Mouse (Mus musculus) thymus, adult 2 months (tissue): ENCODE measurements around the gene Klhl35. TPM values are rescaled to one million over a fixed set of nuclear protein-coding genes. Genes with fewer than 3 reads are reported as not detected.
A peak's percentile ranks its signal among the peaks of the same experiment; 100 is the strongest.

Source experiments
- DNase-seq: peaks from one replicate; pipeline ENCODE4 v3.0.0; 2021
- H3K27ac ChIP-seq: fragments of 200-500 bp; 2 replicates; pipeline ENCODE4 v1.5.1; 2012; ENCODE audit warnings: low read length, control low read depth; ENCODE audit not compliant: control insufficient read depth, insufficient read depth
- H3K27me3 ChIP-seq: fragments of 200-500 bp; 2 replicates; pipeline ENCODE4 v1.6.1; 2012; ENCODE audit warnings: mild to moderate bottlenecking, low read length, moderate library complexity, mixed read lengths; ENCODE audit not compliant: control insufficient read depth, insufficient read depth
- H3K36me3 ChIP-seq: fragments of 200-500 bp; 2 replicates; pipeline ENCODE4 v1.6.1; 2012; ENCODE audit warnings: mild to moderate bottlenecking, low read length, moderate library complexity; ENCODE audit not compliant: control insufficient read depth, insufficient read depth
- H3K4me1 ChIP-seq: fragments of 200-500 bp; replicated peaks from 2 replicates; pipeline ENCODE4 v1.6.1; 2012; ENCODE audit warnings: low read length; ENCODE audit not compliant: control insufficient read depth, insufficient read depth
- H3K4me3 ChIP-seq: fragments of 200-500 bp; 2 replicates; pipeline ENCODE4 v1.5.1; 2012; ENCODE audit warnings: mild to moderate bottlenecking, low read length, control low read depth, moderate library complexity; ENCODE audit not compliant: control insufficient read depth, insufficient read depth
- CTCF ChIP-seq: fragments of 200-500 bp; IDR thresholded peaks from 2 replicates; pipeline ENCODE4 v1.5.1; 2012; ENCODE audit warnings: mild to moderate bottlenecking, control low read depth, low read length, moderate library complexity, borderline replicate concordance; ENCODE audit not compliant: control insufficient read depth, poor library complexity, insufficient read depth; ENCODE audit errors: extremely low read depth
- POLR2A ChIP-seq: fragments of 200-500 bp; IDR thresholded peaks from 2 replicates; pipeline ENCODE4 v1.6.1; 2012; ENCODE audit warnings: mild to moderate bottlenecking, low read length, control low read depth, moderate library complexity; ENCODE audit not compliant: control insufficient read depth, poor library complexity, insufficient read depth; ENCODE audit errors: extremely low read depth
- WGBS: fragments of 180-500 bp; shearing (Covaris S2); methylation state at CpG from one replicate; pipeline ENCODE4 v1.1.7; 2018; 5-methylcytosine and 5-hydroxymethylcytosine counted together
- polyA plus RNA-seq: library from polyadenylated mRNA; depleted of rRNA; stranded (reverse); fragments of >200 nt; gene quantifications from 2 replicates; pipeline ENCODE4 v1.2.3, GENCODE M21; 2012

Gene Klhl35
- polyA plus RNA-seq, 1 experiment, result 1.0 TPM

DNA sequence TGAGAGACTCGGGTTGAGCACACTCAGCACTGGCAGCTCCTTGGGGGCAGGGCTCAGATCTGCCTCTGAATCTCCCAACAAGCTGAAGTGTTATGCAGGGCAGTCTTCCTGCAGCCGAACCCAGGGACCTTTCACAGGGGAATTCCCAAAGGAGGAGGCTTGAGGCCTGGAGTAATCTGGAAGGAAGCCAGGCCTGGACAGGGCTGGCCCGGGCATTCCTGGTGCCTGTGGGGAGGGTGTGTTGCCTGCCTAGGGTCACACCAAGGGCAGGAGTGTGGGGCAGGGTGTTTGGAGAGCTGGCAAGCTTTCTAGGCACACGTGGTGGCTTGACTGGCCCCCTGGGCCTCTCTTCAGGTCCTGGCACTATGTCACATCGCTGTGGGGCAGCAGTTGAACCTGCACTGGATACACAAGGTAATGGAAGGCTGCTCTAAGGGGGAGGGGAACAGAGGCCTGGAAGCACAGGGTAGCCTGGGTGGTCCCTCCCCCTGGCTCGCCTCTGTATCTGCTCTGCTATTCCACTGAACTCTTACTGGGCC is 24.2 kb upstream of the Klhl35 start:
- DNase-seq, result no peak
- no peaks in the 10 kb centered on the region for H3K36me3 ChIP-seq
- H3K4me3 ChIP-seq, result no peak overlapping the region
- H3K4me1 ChIP-seq, result no peaks in the 10 kb centered on the region
- no peaks in the 10 kb centered on the region for H3K27me3 ChIP-seq
- TF ChIP-seq POLR2A (no peak), CTCF (no peak)
- WGBS, result 74% methylated on average over 6 of the region's 6 CpGs
- no peak overlapping the region for H3K27ac ChIP-seq

GRCm38 (mm10) chr7:99443164-99443563 is 22.6 kb upstream of the Klhl35 start:
- 86% methylated on average over 5 of the region's 5 CpGs for WGBS
- H3K27ac ChIP-seq, result no peak overlapping the region
- TF ChIP-seq POLR2A (no peak), CTCF (no peak)
- H3K4me1 ChIP-seq, result peaks cover under 1% of the 10 kb centered on the region; the same call in 1 of the 2 replicates
- no peak overlapping the region for H3K4me3 ChIP-seq
- no peak for DNase-seq
- H3K27me3 ChIP-seq, result no peaks in the 10 kb centered on the region
- no peaks in the 10 kb centered on the region for H3K36me3 ChIP-seq

- no peaks in the 10 kb centered on the region for H3K27me3 ChIP-seq
- DNase-seq, result peak; percentile 16
- H3K4me1 ChIP-seq, result peaks cover 9% of the 10 kb centered on the region
- H3K27ac ChIP-seq, result no peak overlapping the region
- 86% methylated on average over 6 of the region's 6 CpGs for WGBS
- no peak overlapping the region for H3K4me3 ChIP-seq
- peak; percentile 71; the same call in 1 of the 2 replicates for TF ChIP-seq CTCF
- TF ChIP-seq POLR2A, result no peak
- H3K36me3 ChIP-seq, result no peaks in the 10 kb centered on the region
These were observed 21.8 kb upstream of the Klhl35 start for GRCm38 (mm10) chr7:99444012-99444411.

- Histone ChIP-seq H3K4me3 (no peak overlapping the region), H3K4me1 (peaks cover 14% of the 10 kb centered on the region), H3K27me3 (no peaks in the 10 kb centered on the region), H3K36me3 (no peaks in the 10 kb centered on the region), H3K27ac (no peak overlapping the region)
- TF ChIP-seq POLR2A (no peak), CTCF (no peak)
- DNase-seq, result no peak
- 96% methylated on average over 2 of the region's 2 CpGs for WGBS
These were observed 20.0 kb upstream of the Klhl35 start for GRCm38 (mm10) chr7:99445833-99446232.

DNA sequence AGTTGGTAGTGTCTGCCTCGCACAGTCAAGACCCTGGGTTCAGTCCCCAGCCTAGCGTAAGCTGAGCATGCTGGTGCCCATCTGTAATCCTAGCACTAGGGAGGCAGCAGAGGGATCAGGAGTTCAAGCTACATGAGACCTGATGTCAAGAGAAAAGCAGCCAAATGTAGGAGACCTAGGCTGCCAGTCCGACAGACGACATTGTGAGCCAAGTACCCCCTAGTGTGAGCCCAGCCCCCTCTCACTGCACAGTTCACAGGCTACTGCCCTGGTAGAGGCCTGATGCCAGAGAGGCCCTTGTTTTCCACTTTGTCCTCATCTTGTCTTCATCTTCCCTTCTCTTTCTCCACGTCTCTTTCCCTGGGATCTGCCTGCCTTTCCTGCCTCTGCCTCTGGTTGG is 18.5 kb upstream of the Klhl35 start:
- no peak overlapping the region for H3K27ac ChIP-seq
- no peaks in the 10 kb centered on the region for H3K36me3 ChIP-seq
- H3K4me3 ChIP-seq, result no peak overlapping the region
- TF ChIP-seq CTCF (no peak), POLR2A (no peak)
- no peak for DNase-seq
- H3K4me1 ChIP-seq, result peaks cover 14% of the 10 kb centered on the region
- H3K27me3 ChIP-seq, result no peaks in the 10 kb centered on the region
- 96% methylated on average over 5 of the region's 5 CpGs for WGBS

DNA sequence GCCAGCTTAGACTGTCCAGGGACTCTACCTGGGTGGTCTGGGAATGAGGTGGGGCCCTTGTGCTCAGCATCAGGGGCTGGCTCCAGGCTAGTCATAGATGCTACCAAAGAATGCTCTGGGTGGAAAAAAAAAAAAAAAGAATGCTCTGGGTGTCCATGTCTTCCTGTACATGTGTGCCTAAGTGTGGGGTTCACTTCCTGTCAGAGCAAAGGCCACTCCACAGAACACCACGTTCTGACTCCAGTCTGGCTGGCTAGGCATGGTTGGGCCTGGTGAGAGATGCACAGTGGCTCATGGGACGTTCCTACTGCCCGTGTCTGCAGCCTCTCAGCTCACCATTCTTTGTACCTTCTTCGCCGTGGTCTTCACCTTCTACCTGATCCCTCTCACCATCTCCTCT is 17.2 kb upstream of the Klhl35 start:
- H3K27ac ChIP-seq, result peak overlapping the region; percentile 19; the same call in 1 of the 2 replicates
- DNase-seq, result no peak
- 24% methylated on average over 5 of the region's 5 CpGs for WGBS

More for the DNA sequence above, 17.2 kb upstream of the Klhl35 start:
- Histone ChIP-seq H3K27me3 (no peaks in the 10 kb centered on the region), H3K4me3 (no peak overlapping the region; the same call in 1 of the 2 replicates), H3K4me1 (peaks cover 14% of the 10 kb centered on the region), H3K36me3 (no peaks in the 10 kb centered on the region)
- no peak for TF ChIP-seq CTCF
- no peak for TF ChIP-seq POLR2A
